Mouse (Mus musculus): Measurements from ENCODE around the gene Pls1.

GRCm38 (mm10) chr9:95763218-95763617 lies 81.9 kb downstream of the Pls1 start:
- TF ChIP-seq CTCF (IDR thresholded peaks at IDR 0.05; ENCODE audit: low read depth) (no peak), EP300 (IDR thresholded peaks at IDR 0.05; ENCODE audit: low read depth) (no peak)
